In genomic region chr19:36691245-36691644, GRCm38 (mm10) we compare ENCODE assay signal across 26 mouse cellular contexts. TPM values are rescaled to one million over a fixed set of nuclear protein-coding genes. Genes with fewer than 3 reads are reported as not detected.
"Had no signal": no experiment of that assay in that cellular context is flagged by ENCODE, and none has a peak within 500 bp of the region (broad histone marks: within the 10 kb centered on the region; RNA-seq: fewer than 3 reads in every experiment).

No protein-coding gene starts in this region.

- DNase-seq: gastrocnemius, postnatal 25 days; heart, adult 18-20 months; heart, postnatal 10 days; heart, postnatal 4 days; kidney, adult 18-20 months; kidney, adult 8-10 months; kidney, postnatal 10 days; kidney, postnatal 25 days; kidney, postnatal 4 days; liver had no signal

- H3K9me3 ChIP-seq: heart, embryonic 10.5 days; heart, embryonic 12.5 days; hindbrain, embryonic 10.5 days; hindbrain, embryonic 12.5 days; intestine, embryonic 15.5 days; limb, embryonic 10.5 days; limb, embryonic 12.5 days had no signal

- H3K36me3 ChIP-seq: heart, embryonic 10.5 days; heart, embryonic 12.5 days; hindbrain, embryonic 10.5 days; hindbrain, embryonic 12.5 days; intestine, embryonic 15.5 days; limb, embryonic 10.5 days; limb, embryonic 12.5 days had no signal

- H3K27me3 ChIP-seq: heart, embryonic 12.5 days; hindbrain, embryonic 12.5 days; intestine, embryonic 15.5 days; limb, embryonic 12.5 days had no signal

- ATAC-seq: hindbrain, embryonic 16.5 days; inflammation-experienced regulatory T-cells, adult 6 months; intestine, embryonic 15.5 days; intestine, postnatal 0 days had no signal

- H3K9ac ChIP-seq: heart, embryonic 12.5 days; hindbrain, embryonic 12.5 days; hindbrain, embryonic 14.5 days; intestine, embryonic 15.5 days; limb, embryonic 12.5 days; liver, embryonic 14.5 days had no signal

- H3K27ac ChIP-seq: hindbrain, embryonic 10.5 days; hindbrain, embryonic 12.5 days; hindbrain, embryonic 14.5 days; intestine, embryonic 15.5 days; limb, embryonic 10.5 days; limb, embryonic 12.5 days; liver, embryonic 14.5 days had no signal

- H3K4me3 ChIP-seq: heart, embryonic 10.5 days; heart, embryonic 12.5 days; hindbrain, embryonic 10.5 days; hindbrain, embryonic 12.5 days; intestine, embryonic 15.5 days; layer of hippocampus, adult 2 months; left cerebral cortex, adult 2 months; limb, embryonic 10.5 days; limb, embryonic 12.5 days had no signal

- H3K4me2 ChIP-seq: heart, embryonic 12.5 days; hindbrain, embryonic 12.5 days; hindbrain, embryonic 14.5 days; intestine, embryonic 15.5 days; limb, embryonic 12.5 days; liver, embryonic 11.5 days had no signal

RNA-seq across cellular contexts. Expression of gene Ppp1r3c, which starts 45.2 kb away (rescaled TPM):
- total RNA-seq: granulocyte monocyte progenitor cell, adult 5-6 weeks had no signal
- polyA plus RNA-seq: inflammation-experienced regulatory T-cells, adult 6 months had no signal
